Mouse (Mus musculus): Measurements from ENCODE around the gene Chst15.

Chst15 gene

DNA sequence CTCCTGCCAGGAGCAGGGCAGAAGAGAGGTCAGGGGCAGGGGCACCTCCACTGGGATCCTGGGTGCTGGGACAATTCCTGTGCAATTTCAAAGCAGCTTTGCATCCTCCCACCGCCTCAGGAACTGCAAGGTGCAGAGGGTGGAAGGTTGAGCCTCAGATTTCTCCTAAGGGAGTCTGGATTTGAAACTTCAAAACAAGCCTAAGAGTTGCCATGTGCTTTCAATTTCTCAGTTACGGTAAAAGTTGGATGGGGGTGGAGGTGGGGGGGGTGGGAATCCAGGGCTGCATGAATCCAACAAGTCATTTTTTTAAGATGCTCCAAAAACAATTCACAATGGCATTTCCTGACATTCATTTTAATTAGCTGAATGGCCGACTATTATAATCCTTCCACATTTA, 129.6 kb downstream of the Chst15 start:
- no peak overlapping the region for H3K4me3 ChIP-seq (replicated peaks; ENCODE audit: low read length)
- peaks cover 21% of the 10 kb centered on the region for H3K9me3 ChIP-seq (ENCODE audit: low read length)
- H3K36me3 ChIP-seq (ENCODE audit: insufficient read depth, low read length) = no peaks in the 10 kb centered on the region
- no peak for TF ChIP-seq CTCF (conservative IDR thresholded peaks at IDR 0.05; ENCODE audit: low read length)
- TF ChIP-seq NANOG (IDR thresholded peaks at IDR 0.05; ENCODE audit: borderline replicate concordance, low read length) = no peak
- TF ChIP-seq POU5F1 (IDR thresholded peaks at IDR 0.05; ENCODE audit: borderline replicate concordance, low read length) = no peak
- H3K27me3 ChIP-seq (ENCODE audit: insufficient read depth, low read length) = peaks cover 25% of the 10 kb centered on the region
- no peaks in the 10 kb centered on the region for H3K4me1 ChIP-seq (replicated peaks; ENCODE audit: low read depth, low read length)

Measured in E14TG2a.4 (cell line).